Mouse (Mus musculus) heart, postnatal 0 days (tissue): ENCODE data around the gene Traf7.

Experiments used
- CTCF ChIP-seq: IDR thresholded peaks from 2 replicates; pipeline ENCODE4 v1.5.1; 2016; ENCODE audit warnings: antibody characterized with exemption, control low read depth, low read depth
- EP300 ChIP-seq: IDR thresholded peaks from 2 replicates; pipeline ENCODE4 v1.6.1; 2016; ENCODE audit warnings: antibody characterized with exemption, low read depth

DNA sequence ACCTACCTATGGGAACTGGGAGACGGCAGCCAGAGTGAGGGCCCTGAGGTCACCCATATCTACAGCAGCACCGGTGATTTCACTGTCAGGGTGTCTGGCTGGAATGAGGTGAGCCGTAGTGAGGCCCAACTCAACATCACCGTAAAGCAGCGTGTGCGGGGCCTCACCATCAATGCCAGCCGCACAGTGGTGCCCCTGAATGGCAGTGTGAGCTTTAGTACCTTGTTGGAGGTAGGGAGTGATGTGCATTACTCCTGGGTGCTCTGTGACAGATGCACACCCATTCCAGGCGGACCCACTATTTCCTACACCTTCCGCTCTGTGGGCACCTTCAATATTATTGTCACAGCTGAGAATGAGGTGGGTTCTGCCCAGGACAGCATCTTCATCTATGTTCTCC, 46.1 kb upstream of the Traf7 start:
- no peak for TF ChIP-seq CTCF
- TF ChIP-seq EP300: no peak
